Mouse (Mus musculus): ENCODE results near the gene Pcsk7.

Pcsk7 gene

DNA sequence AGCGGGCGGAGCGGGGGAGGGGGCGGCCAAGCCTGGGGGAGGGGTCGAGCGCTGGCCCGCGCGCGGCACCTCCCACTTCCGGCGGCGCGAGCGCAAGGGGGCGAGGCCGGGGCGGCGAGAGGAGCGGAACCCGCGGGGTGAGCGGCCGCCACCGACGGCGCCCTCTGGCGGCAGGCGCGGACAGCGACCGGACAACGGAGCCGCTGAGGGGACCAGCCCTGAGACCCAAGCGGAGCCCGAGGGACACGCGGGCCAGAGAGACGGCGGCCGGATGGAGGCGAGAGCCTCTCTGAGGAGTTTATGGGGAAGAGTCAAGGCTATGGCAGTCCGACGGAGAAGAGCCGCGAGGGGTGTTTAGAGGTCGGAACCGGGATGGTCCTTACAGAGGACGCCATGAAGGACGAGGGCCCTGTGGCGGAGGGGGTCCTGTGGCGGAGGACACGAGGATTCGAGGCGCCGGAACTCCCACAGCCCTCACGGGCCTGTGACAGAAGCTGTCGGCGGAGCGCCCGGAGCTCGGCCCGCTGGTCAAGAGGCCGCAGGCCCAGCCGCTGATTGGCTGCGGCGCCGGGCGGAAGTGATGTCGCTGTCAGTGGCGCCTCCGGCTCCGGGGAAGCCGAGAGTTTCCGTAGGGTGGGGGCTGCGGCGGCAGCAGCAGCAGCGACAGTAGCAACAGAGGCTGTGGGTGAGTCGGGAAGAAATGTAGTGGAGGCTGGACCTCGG is at the start of gene Pcsk7, which contains the start of gene Rnf214:
Pcsk7 (plus strand) TSS at position 143 of the 723 bp plus-strand sequence.
Rnf214 (minus strand) TSS at position 557 of the 723 bp plus-strand sequence.
- peak; percentile 92 for DNase-seq (ENCODE audit: low read depth, low spot score)

DNA sequence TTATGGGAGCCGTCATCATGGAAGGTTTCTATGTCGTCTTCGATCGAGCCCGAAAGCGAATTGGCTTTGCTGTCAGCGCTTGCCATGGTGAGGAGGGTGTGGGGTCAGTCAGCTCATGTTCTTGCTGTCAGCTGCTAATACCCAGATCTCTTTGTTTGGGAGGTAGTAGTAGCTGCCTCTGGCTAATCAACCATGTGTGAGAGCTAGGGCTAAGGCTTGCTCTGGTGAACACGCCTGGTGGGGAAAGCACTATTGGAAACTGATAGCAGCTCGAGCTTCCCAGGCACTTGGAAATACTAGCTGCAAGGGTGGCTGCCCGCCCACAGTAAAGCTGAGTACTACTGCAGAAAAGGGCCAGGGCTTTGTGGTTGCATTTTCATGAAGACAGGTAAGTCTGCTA is 46.9 kb upstream of the Pcsk7 start:
- no peak for DNase-seq (ENCODE audit: low read depth, low spot score)

DNA sequence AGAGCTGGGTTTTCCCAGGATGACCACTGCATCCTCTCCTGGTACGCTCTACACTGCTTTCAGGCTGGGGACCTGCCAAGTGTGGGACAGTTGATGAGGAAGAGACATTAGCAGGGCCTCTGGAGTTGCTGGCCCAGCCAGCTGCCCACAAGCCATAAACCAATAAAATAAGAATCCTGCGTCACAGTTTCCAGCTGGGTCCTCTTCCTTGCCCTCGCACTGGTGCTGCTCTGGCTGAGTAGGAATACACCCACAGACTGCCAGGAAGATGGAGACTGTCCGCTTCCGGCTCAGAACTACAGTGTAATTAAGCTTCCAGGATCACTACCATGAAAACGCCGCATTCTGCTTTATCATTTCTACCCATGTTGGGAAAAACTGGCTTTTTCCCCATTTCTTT is 44.5 kb upstream of the Pcsk7 start:
- no peak for DNase-seq (ENCODE audit: low read depth, low spot score)

DNA sequence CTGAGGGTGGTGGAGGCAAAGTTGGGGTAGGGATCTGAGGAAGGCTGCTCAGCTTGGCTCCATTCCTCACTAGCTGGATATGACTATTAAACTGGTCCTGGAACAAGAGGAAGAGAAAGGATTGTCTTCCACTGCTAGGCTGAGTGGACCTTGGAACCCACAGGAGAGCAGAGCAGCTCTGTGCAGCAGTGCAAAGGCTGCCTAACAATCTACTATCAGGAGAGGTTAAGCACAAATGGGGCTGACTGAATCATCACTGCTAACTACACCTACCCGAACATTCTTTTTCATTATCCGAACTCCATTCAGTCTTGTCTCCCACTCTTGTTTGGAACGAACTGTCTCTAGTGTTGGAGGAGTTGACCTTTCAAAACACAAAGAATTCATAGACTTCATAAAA is 37.1 kb upstream of the Pcsk7 start:
- DNase-seq (ENCODE audit: low read depth, low spot score): no peak

DNA sequence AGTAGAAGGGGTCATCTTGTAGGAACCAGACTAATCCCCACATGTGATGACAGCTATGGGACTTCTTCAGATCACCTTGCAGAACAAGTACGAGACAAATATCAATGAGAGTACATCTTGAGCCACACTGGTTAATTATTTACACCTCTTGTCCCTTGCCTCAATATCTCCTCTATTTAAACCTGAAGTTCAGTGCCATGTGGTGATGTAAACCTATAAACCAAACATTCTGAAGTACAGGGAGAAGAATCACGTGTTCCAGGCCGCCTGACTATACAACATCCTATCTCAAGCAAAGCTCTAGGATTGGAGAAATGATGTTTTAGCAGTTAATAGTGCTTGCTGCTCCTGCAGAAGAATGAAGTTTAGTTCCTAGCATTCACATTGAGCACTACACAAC is 36.0 kb upstream of the Pcsk7 start:
- DNase-seq (ENCODE audit: low read depth, low spot score): no peak

DNA sequence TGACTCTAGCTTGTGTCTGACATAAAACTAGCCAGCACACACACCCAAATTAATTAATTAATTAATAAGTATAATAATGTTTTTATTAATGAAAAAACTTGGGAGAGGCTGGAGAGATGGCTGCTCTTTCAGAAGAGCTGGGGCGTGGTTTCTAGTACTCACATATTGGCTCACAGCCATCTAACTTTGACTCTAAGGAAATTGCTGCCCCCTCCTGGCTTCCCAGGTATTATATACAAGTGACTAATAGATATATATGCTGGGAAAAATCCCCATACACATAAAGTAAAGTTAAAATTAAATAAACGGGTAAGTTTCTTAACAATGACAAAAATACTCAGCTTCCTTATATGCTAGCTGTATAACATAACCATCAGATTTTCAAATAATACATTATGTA is 28.4 kb upstream of the Pcsk7 start:
- peak; percentile 37 for DNase-seq (ENCODE audit: low read depth, low spot score)

DNA sequence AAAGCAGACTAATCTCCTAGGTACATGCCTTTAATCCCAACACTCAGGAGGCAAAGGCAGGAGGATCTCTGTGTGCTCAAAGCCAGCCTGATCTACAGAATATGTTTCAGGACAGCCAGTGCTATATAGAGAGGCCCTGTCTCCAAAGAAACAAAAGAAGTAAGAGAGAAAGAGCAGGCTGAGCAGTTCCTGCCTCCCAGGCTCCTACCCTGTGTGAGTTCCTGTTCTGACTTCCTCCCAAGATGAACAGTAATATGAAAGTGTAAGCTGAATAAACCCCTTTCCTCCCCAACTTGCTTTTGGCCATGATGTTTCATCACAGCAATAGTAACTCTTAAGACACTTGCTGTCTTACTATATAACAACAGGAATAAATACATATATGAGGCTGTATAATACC is 12.6 kb upstream of the Pcsk7 start:
- no peak for DNase-seq (ENCODE audit: low read depth, low spot score)

DNA sequence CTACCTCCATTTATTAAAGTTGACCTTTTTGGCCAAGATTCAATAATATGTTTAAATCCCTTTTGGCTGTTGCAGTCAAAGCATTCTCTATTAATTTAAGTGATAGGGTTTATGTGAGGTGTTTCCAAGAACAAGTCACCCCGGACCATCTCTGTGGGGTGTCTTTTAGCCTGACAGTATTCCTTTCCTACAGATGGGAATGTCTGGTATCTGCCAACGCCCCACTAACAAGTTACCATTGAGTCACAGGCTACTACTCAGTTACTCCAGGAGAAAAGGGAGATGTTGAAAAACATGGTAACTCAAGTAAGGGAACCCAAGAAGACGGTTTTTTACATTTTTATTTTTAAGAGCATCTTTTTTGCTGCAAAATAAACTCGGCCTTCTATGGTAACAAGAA is 1.1 kb upstream of the Pcsk7 start:
- no peak for DNase-seq (ENCODE audit: low read depth, low spot score)

DNA sequence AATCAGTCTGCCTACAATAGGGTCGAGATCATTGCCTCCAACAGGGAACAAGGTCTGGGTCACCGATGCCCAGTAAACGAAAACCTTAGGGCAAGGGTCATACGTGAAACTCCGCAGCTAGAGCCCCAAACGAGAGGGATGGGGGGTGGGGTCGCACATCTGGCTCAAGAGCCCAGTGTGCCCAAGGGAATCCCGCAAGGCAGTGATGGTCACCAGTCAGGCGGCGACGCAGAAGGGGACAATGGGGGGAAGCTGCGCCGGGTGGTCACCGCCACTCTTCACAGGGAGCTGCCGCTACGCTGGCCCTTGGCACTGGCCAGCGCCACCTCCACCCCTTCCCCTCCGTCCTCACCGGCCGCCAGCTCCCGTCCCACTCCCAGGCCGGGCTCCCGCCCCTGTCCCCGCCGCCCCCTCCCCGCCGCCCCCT is 473 bp upstream of the Pcsk7 start:
- DNase-seq (ENCODE audit: low read depth, low spot score): no peak

DNA sequence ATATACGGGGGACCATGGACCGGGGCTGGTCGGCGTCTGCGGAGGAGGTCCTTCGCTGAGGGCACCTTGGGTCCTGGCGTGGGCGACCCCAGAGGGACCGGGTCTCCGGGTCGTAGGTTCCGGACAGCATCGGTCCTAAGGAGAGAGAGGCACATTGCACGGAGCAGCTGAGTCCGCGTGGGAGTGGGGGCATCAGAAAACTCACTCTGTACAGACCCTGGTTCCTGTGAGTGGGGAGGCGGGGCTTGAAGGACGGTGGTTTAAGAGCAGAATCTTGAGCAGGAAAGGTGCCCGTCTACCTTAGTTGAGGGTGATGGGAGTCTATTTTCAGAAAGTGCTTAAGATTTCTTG is 756 bp downstream of the Pcsk7 start:
- no peak for DNase-seq (ENCODE audit: low read depth, low spot score)

DNA sequence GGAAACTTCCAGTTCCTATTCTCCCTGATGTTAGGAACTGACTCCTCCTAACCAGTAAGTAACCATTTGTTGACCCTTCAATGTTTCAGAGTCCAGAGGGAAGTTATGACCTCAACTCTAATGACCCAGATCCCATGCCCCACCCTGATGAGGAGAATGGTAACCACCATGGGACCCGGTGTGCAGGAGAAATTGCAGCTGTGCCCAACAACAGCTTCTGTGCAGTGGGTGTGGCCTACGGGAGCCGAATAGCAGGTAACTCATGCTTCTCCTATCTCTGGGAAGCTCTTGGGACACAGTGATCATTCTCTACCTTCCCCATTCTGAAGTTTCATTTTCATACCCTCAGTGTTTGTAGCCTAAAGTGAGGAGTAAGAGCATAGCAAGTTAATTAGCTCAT is 4.7 kb downstream of the Pcsk7 start:
- DNase-seq (ENCODE audit: low read depth, low spot score): no peak

DNA sequence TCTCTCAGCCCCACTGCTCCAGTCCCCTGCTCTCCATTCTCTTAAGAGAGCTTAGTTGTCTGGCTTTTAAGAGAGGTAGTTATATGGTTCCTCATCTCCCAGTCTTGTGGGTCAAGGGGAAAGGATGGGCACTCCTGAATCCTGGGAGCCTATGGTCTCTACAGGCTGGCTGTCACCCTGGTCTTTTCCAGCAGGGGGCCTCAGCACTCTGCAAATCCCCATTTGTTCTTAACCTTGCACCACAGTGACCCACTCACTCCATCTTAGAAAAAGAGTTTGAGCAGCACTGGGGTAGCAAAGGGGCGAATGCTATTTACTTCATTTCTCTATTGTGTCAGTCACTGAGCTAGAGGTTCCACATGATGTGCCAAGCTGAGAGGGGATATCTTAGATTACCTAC is 5.4 kb downstream of the Pcsk7 start:
- no peak for DNase-seq (ENCODE audit: low read depth, low spot score)

DNA sequence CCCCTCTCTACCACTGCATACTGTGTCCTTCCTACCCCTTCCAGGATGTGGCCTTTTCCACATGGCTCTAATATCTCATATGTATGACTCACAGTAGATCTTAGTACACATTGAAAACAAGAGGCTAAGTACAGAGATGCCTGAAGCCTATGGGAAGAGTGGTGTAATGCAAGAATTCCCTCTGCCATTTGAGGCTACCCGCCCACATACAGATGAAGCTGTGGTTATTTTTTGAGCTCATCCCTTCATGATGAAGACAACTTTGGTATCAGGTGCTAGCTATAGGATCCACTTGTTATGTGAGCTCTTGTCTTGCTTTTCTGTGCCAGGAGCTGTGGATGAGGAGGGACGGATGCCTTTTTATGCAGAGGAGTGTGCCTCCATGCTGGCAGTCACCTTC is 9.4 kb downstream of the Pcsk7 start:
- no peak for DNase-seq (ENCODE audit: low read depth, low spot score)

DNA sequence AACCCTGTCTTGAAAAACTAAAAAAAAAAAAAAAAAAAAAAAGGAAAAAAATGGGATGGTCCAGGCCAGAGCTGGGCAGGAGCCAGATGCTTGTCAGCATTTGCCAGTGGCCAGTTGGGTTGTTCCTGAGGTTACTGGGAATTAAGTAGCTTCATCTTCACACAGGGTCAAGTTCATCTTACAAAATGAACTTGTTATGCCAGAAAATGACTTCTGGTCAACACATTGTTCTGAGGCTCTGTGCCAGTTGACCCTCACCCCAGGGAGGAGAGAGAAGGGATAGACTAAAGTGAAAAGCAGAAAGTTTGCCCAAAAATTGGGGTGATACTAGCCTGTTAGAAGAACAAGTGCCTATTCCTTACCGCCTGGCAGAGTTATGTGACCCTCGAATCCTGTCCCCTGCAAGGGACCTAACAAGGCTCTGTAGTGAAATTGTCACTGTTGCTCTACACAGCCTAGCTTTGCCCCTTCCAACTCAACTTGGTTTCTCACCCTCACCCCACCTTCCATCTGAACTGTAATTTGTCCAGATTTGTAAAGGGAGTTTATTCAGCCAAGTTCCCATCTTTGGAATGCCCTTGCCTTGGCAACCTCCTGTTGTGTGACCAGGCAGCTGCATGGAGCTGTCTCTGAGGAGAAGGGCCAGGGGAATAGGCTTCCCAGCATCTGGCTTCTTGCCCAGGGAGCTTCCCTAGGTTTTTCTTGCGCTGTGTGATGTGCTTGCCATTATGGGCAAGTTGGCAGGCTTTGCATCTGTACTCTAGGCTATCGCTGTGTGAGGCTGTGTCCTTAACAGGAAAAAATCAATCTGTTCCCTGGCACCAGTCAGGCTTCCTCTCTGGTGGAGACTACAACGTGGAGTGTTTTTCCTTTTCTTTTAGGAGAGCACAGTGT is 11.0 kb downstream of the Pcsk7 start:
- peak; percentile 83 for DNase-seq (ENCODE audit: low read depth, low spot score)

DNA sequence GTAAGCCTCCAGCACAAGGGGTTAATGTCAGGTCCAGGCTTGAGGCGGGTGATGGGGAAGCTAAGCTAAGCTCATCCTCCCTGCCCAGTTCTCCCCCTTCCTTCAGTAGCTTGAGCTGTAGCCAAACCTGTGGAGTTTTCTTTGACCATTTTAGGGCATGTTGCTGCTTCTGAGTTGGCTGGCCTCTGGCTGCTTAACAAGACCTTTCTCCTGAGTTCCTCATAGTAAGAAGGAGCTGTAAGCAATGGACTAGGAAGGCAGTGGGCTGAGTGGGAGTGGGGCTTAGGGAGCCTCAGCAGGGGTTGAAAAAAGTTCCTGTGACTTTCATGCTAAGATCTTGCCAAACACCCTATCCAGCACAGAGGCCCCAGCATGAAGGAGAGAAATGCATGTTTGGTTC is 13.6 kb downstream of the Pcsk7 start:
- DNase-seq (ENCODE audit: low read depth, low spot score): no peak

DNA sequence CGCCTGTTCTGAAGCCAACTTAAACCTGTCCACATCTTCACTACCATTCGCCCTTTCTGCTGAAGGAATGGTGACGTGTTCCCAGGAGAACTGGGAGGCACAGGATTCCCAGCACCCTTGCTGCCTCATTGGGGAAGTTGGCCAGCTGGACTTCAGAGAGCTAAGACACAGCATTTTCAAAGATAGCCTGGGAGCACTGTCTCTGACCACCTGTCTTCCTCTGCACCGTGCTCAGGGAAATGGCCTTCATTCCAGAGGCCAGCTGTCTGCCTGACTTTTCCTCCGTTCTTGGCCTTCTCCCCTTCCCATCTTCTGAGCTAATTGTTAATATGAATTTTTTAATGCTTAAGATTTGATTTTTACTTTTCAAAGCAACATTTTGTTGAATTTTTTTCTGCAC is 23.0 kb downstream of the Pcsk7 start:
- DNase-seq (ENCODE audit: low read depth, low spot score): no peak

DNA sequence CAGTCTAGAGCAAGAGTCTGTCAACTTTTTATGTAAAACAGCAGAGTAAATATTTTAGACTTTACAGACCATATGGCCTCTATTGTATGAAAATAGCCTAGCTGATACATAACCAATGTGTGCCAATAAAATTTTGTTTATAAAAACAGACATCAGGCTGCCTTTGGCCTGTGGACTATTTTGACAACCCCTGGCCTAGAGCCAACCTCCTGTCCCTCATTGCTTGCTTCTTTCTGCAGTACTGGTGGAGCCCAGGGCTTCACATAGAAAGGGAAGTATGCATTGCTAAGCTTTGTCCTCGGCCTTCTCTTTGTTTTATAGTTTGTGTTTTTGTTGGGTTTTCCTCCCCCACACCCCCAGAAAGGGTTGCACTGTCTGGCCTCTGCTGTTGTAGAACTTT is 25.7 kb downstream of the Pcsk7 start:
- no peak for DNase-seq (ENCODE audit: low read depth, low spot score)

DNA sequence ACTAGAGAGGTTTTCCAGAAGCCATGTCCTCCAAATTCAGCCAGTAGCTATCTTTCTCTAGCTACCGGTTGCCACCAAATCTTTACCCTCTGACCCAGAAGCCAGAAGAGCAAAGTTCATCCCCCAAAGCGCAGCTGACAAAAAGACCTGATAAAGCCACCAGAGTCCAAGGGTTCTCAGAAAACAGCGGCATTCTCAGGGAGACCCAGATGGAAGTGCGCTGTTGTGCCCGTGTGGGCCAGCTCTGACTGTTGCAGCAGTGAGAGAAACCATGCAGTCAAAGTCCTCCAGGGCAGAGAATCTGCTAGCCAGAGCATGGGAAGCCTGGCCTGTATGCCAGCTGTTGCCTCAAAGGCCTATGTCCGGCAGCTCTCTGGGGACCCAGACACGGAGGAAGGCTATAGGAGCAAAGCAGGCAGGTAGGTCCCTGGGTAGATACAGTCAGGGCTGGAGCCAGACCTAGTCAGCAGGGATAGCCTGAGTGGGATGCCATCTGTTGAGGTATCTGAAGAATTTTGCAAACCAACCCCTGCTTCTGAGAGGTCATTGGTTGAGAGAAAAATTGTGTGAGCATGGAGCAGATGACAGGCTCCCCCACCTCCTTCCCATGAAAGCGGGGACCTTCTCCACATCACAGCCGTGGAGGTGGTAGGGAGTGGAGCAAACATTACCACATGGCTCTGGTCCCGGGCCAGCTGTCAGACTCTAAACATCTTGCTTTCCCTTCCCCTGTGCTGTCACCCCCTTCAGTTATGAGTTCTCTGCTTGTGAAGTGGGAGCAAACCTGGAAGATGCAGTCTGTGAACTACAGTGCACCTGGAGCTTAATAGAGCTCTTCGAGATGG is 26.5 kb downstream of the Pcsk7 start:
- no peak for DNase-seq (ENCODE audit: low read depth, low spot score)

DNA sequence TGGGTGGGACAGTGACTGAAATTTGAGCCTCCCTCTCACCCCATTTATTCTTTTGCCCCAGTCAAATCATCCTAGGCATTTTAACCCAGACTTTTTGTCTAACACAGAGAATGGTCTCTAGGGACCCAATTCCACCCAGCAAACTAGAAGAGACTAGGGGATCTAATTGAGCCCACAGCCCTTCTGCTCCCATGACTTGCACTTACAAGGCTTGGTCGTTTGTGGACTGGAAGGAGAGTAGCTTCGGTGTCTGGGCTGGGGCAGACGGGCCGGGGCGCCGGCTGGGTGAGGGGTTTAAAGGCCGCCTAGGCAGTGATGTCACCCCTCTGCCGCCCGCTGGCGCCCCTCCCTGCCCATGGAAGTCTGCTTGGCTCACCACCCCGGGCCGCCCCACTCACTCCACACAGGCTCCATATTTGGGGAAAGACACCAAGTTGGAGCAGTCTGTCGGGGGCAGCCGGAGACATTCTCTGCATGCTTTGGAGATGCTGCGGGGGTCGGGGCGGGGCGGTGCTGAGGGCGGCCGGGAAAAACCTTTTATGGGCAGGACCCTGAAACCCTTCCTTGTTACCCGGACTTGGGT is 29.4 kb downstream of the Pcsk7 start, which contains the start of gene Tagln:
Tagln (minus strand) TSS at position 431 of the 583 bp plus-strand sequence.
- no peak for DNase-seq (ENCODE audit: low read depth, low spot score)

DNA sequence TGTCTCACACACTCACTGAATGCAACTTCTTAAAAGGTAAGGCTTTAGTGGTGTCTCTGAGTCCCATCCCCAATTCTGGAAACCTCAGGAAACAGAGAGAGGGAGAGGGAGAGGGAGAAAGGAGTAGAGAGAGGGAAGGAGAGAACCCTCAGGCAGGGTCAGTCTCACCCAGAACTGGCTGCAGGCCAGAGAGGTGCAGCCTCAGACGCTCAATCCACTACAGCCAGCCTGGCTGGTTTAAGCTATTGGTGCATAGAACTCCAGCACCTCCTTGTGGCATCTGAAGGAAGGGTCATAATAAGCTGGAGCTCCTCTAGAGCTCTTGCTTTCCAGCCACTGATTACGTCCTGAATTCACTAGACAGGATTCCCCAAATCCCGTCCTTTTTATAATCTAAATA is 30.6 kb downstream of the Pcsk7 start:
- DNase-seq (ENCODE audit: low read depth, low spot score): peak; percentile 62

DNA sequence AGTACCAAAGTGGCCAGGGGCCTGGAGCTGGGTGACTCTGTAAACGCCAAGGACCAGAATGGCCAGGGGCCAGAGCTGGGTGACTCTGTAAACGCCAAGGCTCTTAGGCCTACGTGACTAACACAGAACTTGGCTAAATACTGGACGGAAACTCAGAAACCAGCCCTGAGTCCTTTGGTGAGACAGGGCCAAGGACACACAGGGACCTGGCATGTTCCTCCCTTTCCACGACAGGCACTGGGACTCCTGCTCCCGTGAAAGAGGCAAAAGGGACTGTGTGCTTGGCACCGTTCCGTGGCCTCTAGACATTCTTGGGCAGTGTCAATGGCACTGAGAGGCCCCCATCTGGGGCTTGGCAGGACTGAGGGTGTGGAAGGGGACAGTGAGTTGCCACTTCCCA is 31.8 kb downstream of the Pcsk7 start:
- DNase-seq (ENCODE audit: low read depth, low spot score): no peak

Data from skeletal muscle tissue, adult 2 months (tissue).